Mouse (Mus musculus) right cerebral cortex, postnatal 4 days (tissue): ENCODE measurements around the gene Hcn2.
A peak's percentile ranks its signal among the peaks of the same experiment; 100 is the strongest.

ENCODE experiments used
- DNase-seq: peaks from one replicate; pipeline ENCODE4 v3.0.0-alpha.2; 2022

Gene Hcn2

DNA sequence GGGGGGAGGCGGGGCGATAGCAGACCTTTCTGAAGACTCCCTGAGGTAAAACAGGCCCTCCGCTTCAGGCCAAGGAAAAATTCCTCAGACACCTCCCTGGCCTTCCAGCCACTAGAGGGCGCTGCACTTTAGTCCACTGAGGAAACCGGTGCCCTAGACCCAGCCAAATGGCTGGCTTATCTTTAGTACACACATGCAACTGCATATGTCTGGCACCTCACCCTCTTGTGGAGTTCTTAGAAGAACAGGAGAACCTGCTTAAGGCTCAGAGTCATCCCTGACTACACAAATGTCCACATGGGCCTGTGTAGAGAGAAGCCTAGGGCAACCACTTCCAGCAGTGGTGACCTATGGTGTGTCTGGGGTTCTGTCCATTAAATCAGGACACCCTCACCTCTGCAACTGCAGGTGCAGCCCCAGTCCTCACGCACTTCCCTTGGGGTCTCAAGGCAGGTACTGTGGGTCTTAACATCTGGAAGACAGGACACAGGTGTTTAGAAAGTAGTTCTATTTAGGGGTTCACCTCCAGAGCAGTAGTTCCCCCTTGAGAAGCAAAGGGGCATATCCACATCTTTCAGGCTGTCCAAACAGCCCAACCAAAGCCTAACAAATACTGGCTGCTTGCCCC lies 3.8 kb upstream of the Hcn2 start:
- peak; percentile 90 for DNase-seq

DNA sequence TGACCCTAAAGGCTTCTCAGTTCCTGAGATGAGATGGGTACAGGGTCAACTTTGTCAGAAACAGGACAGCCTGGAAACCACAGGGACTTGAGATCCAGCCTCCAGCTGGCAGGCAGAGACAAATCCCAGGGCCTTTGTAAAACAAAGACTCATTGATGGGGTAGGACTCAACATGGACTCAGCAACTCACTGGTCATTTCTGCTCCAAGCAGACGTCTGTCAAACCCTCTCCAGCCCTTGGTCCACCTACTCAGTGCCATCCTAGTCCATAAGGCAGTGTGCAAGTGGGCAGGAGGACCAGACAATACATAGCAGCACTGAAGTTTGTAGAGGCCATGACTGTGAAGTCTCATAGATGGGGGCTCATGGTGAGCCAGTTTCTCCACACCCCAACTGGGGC lies 3.3 kb upstream of the Hcn2 start:
- no peak for DNase-seq

DNA sequence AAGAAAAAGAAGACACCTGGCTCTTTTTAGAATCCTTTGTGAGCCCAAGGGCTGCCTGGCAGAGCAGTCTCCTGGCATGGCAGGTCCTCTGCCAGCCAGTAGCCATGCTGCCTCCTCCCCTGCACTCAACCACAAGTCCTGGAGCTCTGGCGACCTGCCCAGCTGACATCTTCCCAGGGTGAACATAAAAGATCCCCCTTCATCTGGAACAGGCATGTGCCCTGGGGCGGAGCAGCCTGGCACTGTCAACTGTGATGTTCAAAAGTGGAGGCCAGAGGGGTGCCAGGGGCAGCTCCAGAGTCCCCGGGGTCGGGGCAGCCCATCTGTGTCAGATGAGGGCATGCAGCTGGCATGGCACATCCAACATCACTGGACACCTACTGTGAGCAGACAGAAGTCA lies 1.4 kb upstream of the Hcn2 start:
- DNase-seq = peak; percentile 53

DNA sequence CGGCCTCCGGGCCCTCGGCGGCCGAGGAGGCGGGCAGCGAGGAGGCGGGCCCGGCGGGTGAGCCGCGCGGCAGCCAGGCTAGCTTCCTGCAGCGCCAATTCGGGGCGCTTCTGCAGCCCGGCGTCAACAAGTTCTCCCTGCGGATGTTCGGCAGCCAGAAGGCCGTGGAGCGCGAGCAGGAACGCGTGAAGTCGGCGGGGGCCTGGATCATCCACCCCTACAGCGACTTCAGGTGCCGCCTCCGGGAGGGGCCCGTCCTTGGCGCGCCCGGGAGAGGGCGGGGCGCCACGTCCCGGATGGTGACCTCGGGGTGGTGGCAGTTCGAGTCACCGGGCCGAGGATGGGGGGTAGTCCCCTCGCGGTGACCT lies 538 bp downstream of the Hcn2 start:
- peak; percentile 51 for DNase-seq

DNA sequence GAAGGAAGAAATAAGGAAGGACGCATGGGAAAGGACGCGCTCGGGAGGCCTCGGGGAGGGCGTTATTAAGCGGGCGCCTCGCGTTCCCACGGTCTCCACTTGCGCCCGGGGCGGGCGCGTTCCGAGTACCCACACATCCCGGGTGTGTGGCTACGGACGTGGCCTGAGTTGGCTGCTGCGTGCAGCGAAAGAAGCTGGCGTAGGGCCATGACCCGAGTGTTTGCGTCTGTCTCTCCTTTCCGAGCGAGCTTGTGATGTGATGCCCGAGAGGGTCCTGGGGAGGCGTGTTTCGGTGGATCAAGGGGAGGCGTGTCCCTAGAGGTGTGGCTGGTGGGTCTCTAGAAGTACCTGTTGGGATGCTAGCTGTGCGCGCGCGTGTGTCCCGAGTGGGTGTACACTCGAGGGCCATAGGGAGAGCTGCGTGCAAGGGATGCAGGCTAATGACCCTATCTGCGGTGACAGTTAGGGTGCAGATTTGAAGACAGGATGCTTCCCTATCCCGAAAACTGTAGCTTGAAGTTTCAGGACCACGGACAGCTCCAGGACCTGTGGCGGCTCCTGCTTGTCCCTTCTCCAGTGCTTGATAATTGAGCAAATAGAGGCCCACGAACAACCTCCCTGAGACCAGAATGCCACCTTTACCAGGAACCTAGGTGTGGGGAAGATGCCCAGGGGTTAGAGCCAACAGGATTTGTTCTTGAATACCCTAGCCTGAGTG lies 1.4 kb downstream of the Hcn2 start:
- DNase-seq = peak; percentile 58

DNA sequence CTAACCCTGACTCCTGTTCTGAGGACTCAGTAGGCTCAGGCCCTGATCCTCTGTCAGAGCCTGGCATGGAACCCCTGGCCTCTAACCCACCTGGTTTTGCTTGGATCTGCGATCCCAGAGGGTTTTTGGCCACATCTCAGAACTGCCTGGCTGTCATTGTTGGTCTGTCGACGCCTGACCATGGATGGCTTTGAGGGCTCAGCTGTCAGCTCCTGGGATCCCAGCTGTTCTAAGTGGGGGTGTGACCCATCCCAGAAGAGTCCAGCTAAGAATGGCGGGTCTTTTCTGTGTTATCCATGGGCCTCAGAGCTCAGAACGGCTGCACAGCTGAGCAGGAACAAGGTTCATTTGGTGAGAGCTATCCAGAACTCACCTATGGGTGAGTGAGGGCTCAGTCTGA lies 4.7 kb downstream of the Hcn2 start:
- no peak for DNase-seq

DNA sequence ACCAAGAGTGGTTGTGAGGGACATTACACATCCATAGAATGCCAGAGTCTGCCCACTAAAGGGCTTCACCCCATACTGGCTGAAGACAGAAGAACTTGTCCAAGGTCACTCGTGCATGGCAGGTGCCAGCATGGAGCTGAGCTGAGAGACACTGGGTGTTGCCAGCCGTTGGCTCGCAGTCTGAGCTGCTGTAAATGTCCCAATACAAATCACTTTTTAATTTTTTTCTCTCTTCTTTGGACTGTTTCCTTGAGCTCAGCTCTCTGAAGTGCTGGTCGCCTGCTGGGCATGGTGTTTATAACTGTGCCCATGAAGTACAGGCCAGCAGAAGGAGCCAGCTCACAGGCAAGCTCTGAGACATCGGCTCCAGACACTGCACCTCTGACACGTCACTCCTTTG lies 6.6 kb downstream of the Hcn2 start:
- no peak for DNase-seq

GRCm38 (mm10) chr10:79723692-79724091 lies 7.3 kb downstream of the Hcn2 start:
- no peak for DNase-seq

DNA sequence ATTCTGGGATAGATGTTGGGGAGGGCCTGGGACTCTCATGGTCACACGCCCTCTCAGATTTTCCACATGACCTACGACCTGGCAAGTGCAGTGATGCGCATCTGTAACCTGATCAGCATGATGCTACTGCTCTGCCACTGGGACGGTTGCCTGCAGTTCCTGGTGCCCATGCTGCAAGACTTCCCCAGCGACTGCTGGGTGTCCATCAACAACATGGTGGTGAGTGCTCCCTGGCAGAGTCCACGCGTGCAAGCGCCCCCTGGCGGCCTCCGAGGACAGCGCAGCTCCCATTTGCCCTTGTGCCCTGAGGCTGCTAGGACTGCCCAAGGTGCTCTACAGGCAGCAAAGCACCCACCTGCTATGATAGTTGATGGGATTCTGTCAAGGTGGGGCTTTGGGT lies 9.7 kb downstream of the Hcn2 start:
- DNase-seq = no peak

- no peak for DNase-seq
These were observed 12.2 kb downstream of the Hcn2 start for GRCm38 (mm10) chr10:79728323-79729249.

- no peak for DNase-seq
These were observed 13.0 kb downstream of the Hcn2 start for GRCm38 (mm10) chr10:79729357-79729965.

- DNase-seq = peak; percentile 56
These were observed 16.1 kb downstream of the Hcn2 start for GRCm38 (mm10) chr10:79732500-79732899.

DNA sequence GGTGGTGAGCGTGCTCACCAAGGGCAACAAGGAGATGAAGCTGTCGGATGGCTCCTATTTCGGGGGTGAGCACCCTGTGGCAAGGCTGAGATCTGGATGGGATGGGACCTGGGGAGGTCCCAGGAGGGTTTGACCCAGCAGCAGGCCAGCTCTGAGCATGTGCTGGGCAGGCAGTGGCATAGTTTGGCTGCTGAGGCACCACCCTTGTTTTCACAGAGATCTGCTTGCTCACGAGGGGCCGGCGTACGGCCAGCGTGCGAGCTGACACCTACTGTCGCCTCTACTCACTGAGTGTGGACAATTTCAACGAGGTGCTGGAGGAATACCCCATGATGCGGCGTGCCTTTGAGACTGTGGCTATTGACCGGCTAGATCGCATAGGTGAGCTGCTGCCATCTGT lies 17.4 kb downstream of the Hcn2 start:
- no peak for DNase-seq

DNA sequence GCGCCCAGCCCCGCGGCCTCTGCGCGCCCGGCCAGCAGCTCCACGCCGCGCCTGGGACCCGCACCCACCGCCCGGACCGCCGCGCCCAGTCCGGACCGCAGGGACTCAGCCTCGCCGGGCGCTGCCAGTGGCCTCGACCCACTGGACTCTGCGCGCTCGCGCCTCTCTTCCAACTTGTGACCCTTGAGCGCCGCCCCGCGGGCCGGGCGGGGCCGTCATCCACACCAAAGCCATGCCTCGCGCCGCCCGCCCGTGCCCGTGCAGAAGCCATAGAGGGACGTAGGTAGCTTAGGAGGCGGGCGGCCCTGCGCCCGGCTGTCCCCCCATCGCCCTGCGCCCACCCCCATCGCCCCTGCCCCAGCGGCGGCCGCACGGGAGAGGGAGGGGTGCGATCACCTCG lies 18.9 kb downstream of the Hcn2 start:
- DNase-seq = no peak

DNA sequence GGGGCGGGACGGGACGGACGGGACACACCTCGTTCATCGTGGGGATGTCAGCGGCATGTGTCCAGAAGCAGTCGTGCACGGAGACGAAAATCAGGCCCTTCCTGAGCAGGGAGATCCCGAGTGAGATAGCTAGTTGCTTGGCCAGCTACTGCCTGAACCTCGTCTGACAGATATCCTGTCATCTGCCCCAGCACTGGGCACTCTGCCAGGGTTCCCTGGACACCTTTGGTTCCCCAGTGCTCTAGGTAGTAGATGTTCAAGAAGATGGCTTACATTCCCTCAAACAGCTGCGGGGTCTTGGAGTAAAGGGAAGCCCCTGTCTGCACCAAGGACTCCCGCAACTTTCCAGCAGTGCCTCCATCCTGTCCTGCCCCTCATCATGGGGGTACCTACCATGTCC lies 20.3 kb downstream of the Hcn2 start:
- DNase-seq = peak; percentile 28

GRCm38 (mm10) chr10:79738259-79738658 lies 21.8 kb downstream of the Hcn2 start:
- no peak for DNase-seq

DNA sequence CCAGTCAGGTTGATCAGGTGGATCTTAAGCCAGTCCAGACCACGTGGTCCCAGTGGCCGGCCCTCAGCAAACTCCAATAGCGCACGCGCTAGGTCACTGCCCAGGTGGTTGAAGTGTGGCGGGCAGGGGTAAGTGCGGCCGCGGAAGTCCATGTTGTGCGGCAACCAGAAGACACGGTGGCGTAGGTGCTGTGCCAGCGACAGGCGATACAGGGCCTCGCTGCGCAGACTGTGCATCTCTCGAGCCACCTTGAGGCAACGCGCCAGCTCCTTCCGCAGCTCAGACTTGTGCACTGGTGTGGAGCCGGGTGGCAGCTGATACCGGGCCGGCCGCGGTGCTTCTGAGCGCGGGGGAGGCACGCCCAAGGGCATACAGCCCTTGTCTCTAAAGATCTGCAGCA lies 22.8 kb downstream of the Hcn2 start:
- no peak for DNase-seq

DNA sequence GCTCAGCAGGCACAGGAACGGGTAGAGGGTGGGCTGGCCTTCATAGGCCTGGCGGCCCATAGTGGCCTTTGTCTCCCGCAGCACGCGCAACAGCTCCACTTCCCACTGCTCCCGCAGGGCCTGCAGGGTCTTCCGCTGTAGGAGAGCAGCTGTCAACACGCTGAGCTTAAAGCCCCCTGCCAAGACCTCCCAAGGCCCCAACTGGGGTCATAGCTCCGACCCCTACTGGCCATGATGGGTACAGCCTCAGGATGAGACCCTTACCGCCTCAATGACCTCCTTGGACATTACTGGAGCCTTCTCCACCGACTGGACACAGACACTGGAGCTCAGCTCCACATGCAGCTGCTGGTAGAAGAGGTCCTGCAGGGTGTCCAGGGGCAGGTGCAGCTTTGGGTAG lies 24.4 kb downstream of the Hcn2 start:
- DNase-seq = no peak

GRCm38 (mm10) chr10:79743161-79743560 lies 26.7 kb downstream of the Hcn2 start:
- DNase-seq = no peak

GRCm38 (mm10) chr10:79743650-79744365 lies 27.4 kb downstream of the Hcn2 start:
- DNase-seq = no peak

- no peak for DNase-seq
These were observed 29.0 kb downstream of the Hcn2 start for GRCm38 (mm10) chr10:79745411-79745810.

DNA sequence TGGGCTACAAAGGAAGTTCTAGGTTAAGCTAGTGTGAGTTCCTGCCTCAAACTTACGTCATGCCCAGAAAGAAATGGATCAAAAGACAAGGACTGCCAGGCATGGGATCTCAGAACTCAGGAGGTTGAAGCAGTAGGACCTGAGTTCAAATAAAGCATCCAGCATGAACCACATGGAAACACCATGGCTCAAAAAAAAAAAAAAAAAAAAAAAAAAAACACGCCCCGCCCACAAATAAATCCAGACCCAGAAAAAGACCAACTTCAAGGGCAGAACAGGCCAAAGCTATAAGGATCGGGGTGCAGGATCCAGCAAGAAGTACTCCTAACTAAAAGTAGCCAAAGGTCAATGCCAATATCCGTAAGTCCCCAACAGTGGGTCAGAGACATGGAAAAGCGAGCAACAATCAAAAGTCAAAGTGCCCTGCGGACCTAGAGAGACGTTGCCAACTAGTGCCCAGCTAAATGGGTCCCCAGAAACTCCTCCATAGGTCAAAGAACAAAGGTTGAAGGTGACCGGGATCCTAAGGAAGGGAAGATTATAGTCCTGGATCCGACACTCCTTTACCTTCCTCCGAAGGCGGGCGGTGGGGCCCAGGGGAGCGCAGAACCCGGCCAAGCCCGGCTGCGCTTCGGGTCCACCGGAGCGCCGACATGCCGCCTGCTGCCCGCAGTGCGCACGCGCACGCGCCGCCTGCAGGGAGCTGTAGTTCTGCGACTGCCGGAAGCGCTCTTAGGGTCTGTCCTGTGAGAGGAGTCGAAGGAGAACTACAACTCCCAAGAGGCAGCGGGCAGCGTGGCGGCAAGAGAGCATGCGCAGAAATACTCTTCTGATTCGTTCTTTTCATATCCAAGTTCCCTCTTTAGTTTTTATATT lies 29.7 kb downstream of the Hcn2 start, which contains the start of gene Polrmt:
Gene Polrmt (minus strand): TSS at position 684 of the 876 bp plus-strand sequence.
- peak; percentile 92 for DNase-seq
